Mouse (Mus musculus) lung, adult 2 months (tissue): ENCODE measurements around the gene 2210017I01Rik.

Experiments used
- CTCF ChIP-seq: fragments of 200-500 bp; IDR thresholded peaks from 2 replicates; pipeline ENCODE4 v1.5.1; 2011; ENCODE audit warnings: mild to moderate bottlenecking, low read length, control low read depth; ENCODE audit not compliant: insufficient read depth
- POLR2A ChIP-seq: fragments of 200-500 bp; IDR thresholded peaks from 2 replicates; pipeline ENCODE4 v1.6.1; 2011; ENCODE audit warnings: low read depth, mild to moderate bottlenecking, control low read depth, low read length, borderline replicate concordance; ENCODE audit errors: extremely low read depth

GRCm38 (mm10) chr3:92588858-92589257 lies 18.4 kb downstream of the 2210017I01Rik start, which contains the start of gene Smcp:
- TF ChIP-seq CTCF (no peak), POLR2A (no peak)
